Mouse (Mus musculus): Measurements from ENCODE around the gene Pecam1. TPM values are rescaled to one million over a fixed set of nuclear protein-coding genes. Genes with fewer than 3 reads are reported as not detected.

Pecam1 gene
- 52.0 and 61.8 TPM in 2 replicates for polyA plus RNA-seq (2014; fragmentation: Nextera tagmentation; extraction: Ambion mirVana)

DNA sequence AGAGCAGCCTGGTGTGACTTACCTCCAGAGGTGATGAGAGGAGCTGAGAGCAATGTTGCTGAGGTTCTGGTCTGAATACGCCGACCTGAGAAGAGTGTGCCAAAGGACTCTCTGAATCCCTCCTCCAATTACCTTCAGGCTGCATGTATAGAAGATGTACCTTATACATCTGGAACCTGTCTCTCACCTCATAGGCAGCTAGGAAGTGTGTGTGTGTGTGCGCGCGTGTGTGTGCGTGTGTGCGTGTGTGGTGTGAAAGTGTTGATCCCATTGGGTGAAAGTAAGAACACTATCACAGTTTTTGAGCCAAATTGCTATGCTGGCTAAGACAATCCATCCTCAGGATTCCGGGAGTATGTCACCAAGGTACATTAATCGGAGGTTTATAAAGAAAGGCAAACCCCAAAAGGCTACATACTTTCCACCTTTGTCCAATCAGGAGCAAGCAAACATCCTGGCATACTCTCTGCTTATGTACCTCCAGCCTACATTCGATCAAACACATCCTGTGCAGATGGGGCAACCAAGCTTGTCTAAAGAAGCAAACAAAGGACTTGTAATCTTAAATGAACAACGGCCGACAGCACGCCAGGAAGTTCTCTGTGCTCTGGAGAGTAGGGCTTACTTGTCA is at the start of gene Pecam1:
Pecam1 (minus strand) TSS at position 508 of the 631 bp plus-strand sequence.
- Histone ChIP-seq H3K27me3 (ENCODE audit: control insufficient read depth, insufficient read depth, low read length) (no peaks in the 10 kb centered on the region), H3K4me1 (ENCODE audit: control insufficient read depth, insufficient read depth, low read length) (peaks cover 4% of the 10 kb centered on the region; the same call in 1 of the 2 replicates), H3K4me2 (no peak within 1 kb of the TSS), H3K36me3 (ENCODE audit: control insufficient read depth, insufficient read depth, low read length) (no peaks in the 10 kb centered on the region), H3K9me3 (replicated peaks; ENCODE audit: control insufficient read depth, low read length) (0 out of 2 replicates have a peak, but pooled peaks cover 2% of the 10 kb centered on the region), H3K4me3 (ENCODE audit: low read depth, low read length) (no peak within 1 kb of the TSS), H3K9ac (ENCODE audit: low read depth, low read length) (no peak within 1 kb of the TSS), H3K27ac (ENCODE audit: low read depth, low read length) (no peak within 1 kb of the TSS)
- no peak for ATAC-seq (replicated peaks; ENCODE audit: insufficient number of reproducible peaks, low FRiP score, low TSS enrichment)
- WGBS (ENCODE audit: insufficient replicate concordance): 80% methylated on average over 13 of the region's 13 CpGs

DNA sequence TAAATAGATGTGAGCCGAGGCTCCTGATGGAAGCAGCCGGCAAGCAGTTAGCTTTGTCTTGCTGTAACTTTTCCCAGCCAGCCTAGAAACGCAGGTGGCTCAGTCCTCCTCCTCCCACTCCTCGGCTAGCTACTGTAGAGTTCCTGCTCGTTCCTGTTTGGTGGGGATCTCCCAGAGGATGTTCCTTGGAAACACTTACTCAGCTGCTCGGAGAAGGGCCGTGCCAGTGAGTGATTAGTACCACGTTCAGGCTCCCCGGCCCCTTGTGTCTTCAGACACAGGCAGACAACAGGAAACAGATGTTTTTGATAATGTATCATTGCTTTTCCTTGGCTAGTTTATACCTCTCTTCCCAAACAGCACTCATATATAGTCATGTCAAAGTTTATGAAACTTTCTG is 45.3 kb upstream of the Pecam1 start:
- H3K36me3 ChIP-seq (ENCODE audit: control insufficient read depth, insufficient read depth, low read length): peaks cover 20% of the 10 kb centered on the region
- ATAC-seq (replicated peaks; ENCODE audit: insufficient number of reproducible peaks, low FRiP score, low TSS enrichment): no peak
- no peaks in the 10 kb centered on the region for H3K9me3 ChIP-seq (replicated peaks; ENCODE audit: control insufficient read depth, low read length)
- no peaks in the 10 kb centered on the region for H3K27me3 ChIP-seq (ENCODE audit: control insufficient read depth, insufficient read depth, low read length)
- H3K9ac ChIP-seq (ENCODE audit: low read depth, low read length): no peak overlapping the region
- WGBS (ENCODE audit: insufficient replicate concordance): 44% methylated on average over 9 of the region's 9 CpGs
- H3K4me1 ChIP-seq (ENCODE audit: control insufficient read depth, insufficient read depth, low read length): 0 out of 2 replicates have a peak, but pooled peaks cover 3% of the 10 kb centered on the region
- no peak overlapping the region for H3K27ac ChIP-seq (ENCODE audit: low read depth, low read length)
- H3K4me2 ChIP-seq: no peak overlapping the region
- H3K4me3 ChIP-seq (ENCODE audit: low read depth, low read length): no peak overlapping the region

DNA sequence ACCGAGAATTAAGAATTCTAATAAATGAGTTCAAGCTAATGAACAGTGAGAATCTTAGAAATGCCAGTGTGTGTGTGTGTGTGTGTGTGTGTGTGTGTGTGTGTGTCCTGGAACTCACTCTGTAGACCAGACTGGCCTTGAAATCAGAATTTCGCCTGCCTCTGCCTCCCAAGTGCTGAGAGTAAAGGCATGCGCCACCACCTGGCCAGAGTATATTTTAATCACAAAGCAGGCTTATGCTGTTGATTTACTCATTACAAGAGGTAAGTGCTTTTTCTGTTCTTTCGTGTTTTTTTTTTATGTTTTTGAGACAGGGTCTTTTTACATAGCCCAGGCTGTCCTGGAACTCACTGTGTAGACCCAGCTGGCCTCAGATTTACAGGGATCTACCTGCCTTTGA is 43.4 kb upstream of the Pecam1 start:
- Histone ChIP-seq H3K4me3 (ENCODE audit: low read depth, low read length) (no peak overlapping the region), H3K36me3 (ENCODE audit: control insufficient read depth, insufficient read depth, low read length) (peaks cover 10% of the 10 kb centered on the region), H3K9me3 (replicated peaks; ENCODE audit: control insufficient read depth, low read length) (no peaks in the 10 kb centered on the region), H3K27ac (ENCODE audit: low read depth, low read length) (no peak overlapping the region), H3K4me2 (no peak overlapping the region), H3K9ac (ENCODE audit: low read depth, low read length) (no peak overlapping the region), H3K4me1 (ENCODE audit: control insufficient read depth, insufficient read depth, low read length) (peaks cover 8% of the 10 kb centered on the region; the same call in 1 of the 2 replicates), H3K27me3 (ENCODE audit: control insufficient read depth, insufficient read depth, low read length) (no peaks in the 10 kb centered on the region)
- ATAC-seq (replicated peaks; ENCODE audit: insufficient number of reproducible peaks, low FRiP score, low TSS enrichment): no peak
- 80% methylated on average over 4 of the region's 4 CpGs for WGBS (ENCODE audit: insufficient replicate concordance)

DNA sequence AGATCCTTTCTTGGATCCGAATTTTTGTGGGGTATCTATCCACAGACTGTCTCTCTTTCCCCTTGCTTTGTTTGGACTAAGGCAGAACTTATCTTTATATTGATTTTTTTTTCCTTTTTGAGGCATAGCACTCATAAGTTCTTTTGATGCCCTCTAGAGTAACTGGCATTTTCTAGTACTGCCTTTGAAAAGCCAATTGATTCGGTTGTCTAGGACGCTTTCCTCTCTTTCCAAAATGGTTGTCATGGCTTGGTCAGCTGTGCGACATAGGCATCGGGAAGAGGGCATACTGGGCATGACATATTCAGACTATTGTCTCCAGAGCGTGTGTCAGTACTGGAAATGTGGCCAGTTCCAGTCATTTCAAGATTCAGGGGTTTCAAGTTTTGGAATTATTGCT is 39.2 kb upstream of the Pecam1 start:
- H3K4me2 ChIP-seq: peak overlapping the region; percentile 80
- peak overlapping the region; percentile 98 for H3K9ac ChIP-seq (ENCODE audit: low read depth, low read length)
- no peak for ATAC-seq (replicated peaks; ENCODE audit: insufficient number of reproducible peaks, low FRiP score, low TSS enrichment)
- peak overlapping the region; percentile 93 for H3K4me3 ChIP-seq (ENCODE audit: low read depth, low read length)
- peaks cover 16% of the 10 kb centered on the region for H3K36me3 ChIP-seq (ENCODE audit: control insufficient read depth, insufficient read depth, low read length)
- WGBS (ENCODE audit: insufficient replicate concordance): 1% methylated on average over 6 of the region's 6 CpGs
- no peaks in the 10 kb centered on the region for H3K9me3 ChIP-seq (replicated peaks; ENCODE audit: control insufficient read depth, low read length)
- peaks cover 8% of the 10 kb centered on the region; the same call in 1 of the 2 replicates for H3K4me1 ChIP-seq (ENCODE audit: control insufficient read depth, insufficient read depth, low read length)
- peak overlapping the region; percentile 97 for H3K27ac ChIP-seq (ENCODE audit: low read depth, low read length)
- H3K27me3 ChIP-seq (ENCODE audit: control insufficient read depth, insufficient read depth, low read length): no peaks in the 10 kb centered on the region

DNA sequence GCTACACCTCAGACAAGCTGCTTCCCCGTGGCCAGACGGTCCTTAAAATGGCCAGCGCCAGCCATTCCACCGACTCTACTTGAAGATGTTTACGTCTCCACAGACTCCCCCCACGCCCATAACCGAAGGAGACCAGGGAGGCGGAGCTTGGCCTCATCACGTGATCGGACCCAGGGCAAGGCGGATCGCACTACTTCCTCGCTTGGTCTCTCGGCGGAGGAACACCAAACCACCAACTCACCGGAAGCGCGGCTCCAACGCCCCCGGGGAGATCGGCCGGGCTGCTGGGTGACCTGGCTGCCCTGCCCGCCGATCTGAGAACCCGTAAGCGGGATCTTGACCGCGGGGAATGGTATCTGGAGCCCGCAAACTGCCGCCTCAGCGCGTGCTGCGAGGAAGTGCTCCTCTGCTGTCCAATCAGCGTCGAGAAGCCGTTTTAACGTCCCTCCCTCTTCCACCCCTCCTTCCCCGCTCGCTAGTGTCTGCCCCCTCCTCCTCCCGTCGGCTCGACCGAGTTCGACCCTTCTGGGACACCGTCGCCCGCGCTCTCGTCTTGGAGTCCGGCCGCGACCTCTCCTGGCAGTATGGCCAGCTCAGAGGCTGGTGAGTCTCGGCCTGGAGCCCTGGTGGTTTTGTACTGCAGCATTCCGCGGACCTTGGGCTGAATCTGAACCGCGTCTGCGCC is 38.5 kb upstream of the Pecam1 start, which contains the start of the genes Ddx5 and Cep95:
Ddx5 (minus strand) TSS at position 411 of the 685 bp plus-strand sequence.
Cep95 (plus strand) TSS at position 478 of the 685 bp plus-strand sequence.
- H3K9ac ChIP-seq (ENCODE audit: low read depth, low read length): peak within 1 kb of the TSS; percentile 98
- no peaks in the 10 kb centered on the region for H3K9me3 ChIP-seq (replicated peaks; ENCODE audit: control insufficient read depth, low read length)
- no peaks in the 10 kb centered on the region for H3K27me3 ChIP-seq (ENCODE audit: control insufficient read depth, insufficient read depth, low read length)
- ATAC-seq (replicated peaks; ENCODE audit: insufficient number of reproducible peaks, low FRiP score, low TSS enrichment): peak; percentile 92
- peak within 1 kb of the TSS; percentile 80 for H3K4me2 ChIP-seq
- peak within 1 kb of the TSS; percentile 97 for H3K27ac ChIP-seq (ENCODE audit: low read depth, low read length)
- peak within 1 kb of the TSS; percentile 93 for H3K4me3 ChIP-seq (ENCODE audit: low read depth, low read length)
- WGBS (ENCODE audit: insufficient replicate concordance): under 1% methylated on average over 56 of the region's 58 CpGs
- H3K4me1 ChIP-seq (ENCODE audit: control insufficient read depth, insufficient read depth, low read length): peaks cover 8% of the 10 kb centered on the region; the same call in 1 of the 2 replicates
- peaks cover 16% of the 10 kb centered on the region for H3K36me3 ChIP-seq (ENCODE audit: control insufficient read depth, insufficient read depth, low read length)

DNA sequence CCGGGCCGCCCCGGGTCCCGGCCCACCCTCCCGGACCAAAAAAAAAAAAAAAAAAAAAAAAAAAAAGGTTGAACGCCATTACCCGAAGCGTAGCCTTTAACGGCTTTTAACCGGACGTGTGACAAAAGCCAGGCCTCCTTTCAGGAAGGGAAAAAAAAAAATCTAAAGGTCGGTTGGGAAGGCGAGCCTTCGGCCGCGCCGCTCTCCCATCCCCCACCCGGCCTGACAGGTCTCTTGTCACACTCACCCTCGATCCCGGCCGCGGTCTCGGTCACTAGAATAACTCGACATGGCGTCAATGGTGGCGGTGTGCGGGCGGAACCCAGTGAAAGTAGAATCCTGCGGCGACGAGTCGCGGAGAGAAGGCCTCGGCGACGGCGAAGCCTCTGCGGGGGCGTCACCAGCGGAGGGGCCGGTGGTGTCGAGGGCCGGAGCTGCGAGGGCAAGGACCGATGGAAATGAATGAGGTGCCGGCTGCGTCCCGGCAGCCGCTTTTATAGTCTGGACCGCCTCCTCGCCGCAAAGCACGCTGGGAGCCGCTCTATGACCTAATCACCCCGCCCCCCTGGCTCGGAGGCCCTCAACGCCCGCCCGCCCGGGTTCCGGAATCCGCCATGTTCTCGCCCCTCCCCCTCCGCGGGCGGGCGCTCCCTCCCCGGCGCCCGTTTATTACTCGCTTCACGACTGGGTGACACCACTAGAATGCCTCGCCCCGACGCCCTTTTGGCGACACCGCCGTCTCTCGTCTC is 37.8 kb upstream of the Pecam1 start:
- ATAC-seq (replicated peaks; ENCODE audit: insufficient number of reproducible peaks, low FRiP score, low TSS enrichment): peak; percentile 80
- H3K27ac ChIP-seq (ENCODE audit: low read depth, low read length): peak overlapping the region; percentile 97
- H3K9me3 ChIP-seq (replicated peaks; ENCODE audit: control insufficient read depth, low read length): no peaks in the 10 kb centered on the region
- peak overlapping the region; percentile 98 for H3K9ac ChIP-seq (ENCODE audit: low read depth, low read length)
- peaks cover 20% of the 10 kb centered on the region for H3K36me3 ChIP-seq (ENCODE audit: control insufficient read depth, insufficient read depth, low read length)
- H3K27me3 ChIP-seq (ENCODE audit: control insufficient read depth, insufficient read depth, low read length): no peaks in the 10 kb centered on the region
- under 1% methylated on average over 73 of the region's 79 CpGs for WGBS (ENCODE audit: insufficient replicate concordance)
- peaks cover 8% of the 10 kb centered on the region; the same call in 1 of the 2 replicates for H3K4me1 ChIP-seq (ENCODE audit: control insufficient read depth, insufficient read depth, low read length)
- peak overlapping the region; percentile 93 for H3K4me3 ChIP-seq (ENCODE audit: low read depth, low read length)
- peak overlapping the region; percentile 80 for H3K4me2 ChIP-seq

DNA sequence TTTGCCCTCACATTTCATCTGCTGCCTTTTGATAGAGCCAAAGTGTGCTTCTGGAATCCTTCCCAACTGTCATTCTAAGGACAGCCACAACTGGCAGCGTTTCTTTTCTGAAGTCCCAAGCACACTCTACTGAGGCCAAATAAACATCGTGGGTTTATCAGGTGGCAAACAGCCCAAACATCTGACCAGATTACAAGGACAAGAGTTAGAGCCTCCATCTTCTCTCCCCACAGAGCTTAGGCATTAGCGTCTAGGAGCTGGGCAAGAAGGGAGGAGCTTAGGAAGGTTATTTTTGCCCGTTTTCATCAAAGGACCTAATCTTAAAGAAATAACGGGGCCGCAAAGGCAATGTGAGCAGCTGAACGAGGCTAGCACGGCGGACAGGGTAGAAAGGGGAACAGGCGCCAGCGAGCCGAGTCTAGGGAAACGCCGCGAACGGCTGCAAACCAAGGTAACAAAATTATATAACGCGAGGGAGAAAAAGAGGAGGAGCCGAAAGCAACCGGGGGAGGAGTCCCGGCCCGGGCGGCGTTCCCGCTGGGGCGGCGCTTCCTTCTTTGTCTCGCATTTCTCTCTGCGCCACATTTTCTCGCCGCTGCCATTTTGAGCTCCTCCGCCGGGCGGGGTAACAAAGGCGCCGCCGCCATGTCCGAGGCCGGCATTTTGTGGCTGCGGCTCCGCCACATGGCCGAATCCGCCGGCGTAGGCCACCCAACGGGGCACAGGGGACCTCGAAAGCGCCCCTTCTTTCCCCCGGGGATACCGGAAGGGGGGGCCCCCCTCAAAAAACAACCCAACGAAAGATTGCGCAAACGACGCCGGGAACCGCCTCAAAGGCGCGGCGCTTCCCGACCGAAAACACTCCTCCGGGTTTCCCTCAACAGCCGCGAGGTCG is 37.0 kb upstream of the Pecam1 start:
- H3K4me2 ChIP-seq: peak overlapping the region; percentile 70
- H3K36me3 ChIP-seq (ENCODE audit: control insufficient read depth, insufficient read depth, low read length): peaks cover 27% of the 10 kb centered on the region
- H3K9me3 ChIP-seq (replicated peaks; ENCODE audit: control insufficient read depth, low read length): no peaks in the 10 kb centered on the region
- under 1% methylated on average over 63 of the region's 65 CpGs for WGBS (ENCODE audit: insufficient replicate concordance)
- peaks cover 8% of the 10 kb centered on the region; the same call in 1 of the 2 replicates for H3K4me1 ChIP-seq (ENCODE audit: control insufficient read depth, insufficient read depth, low read length)
- peak overlapping the region; percentile 93 for H3K4me3 ChIP-seq (ENCODE audit: low read depth, low read length)
- peak overlapping the region; percentile 98 for H3K9ac ChIP-seq (ENCODE audit: low read depth, low read length)
- H3K27me3 ChIP-seq (ENCODE audit: control insufficient read depth, insufficient read depth, low read length): no peaks in the 10 kb centered on the region
- 0 out of 2 replicates have a peak, but pooled peaks have one; percentile 17 for ATAC-seq (replicated peaks; ENCODE audit: insufficient number of reproducible peaks, low FRiP score, low TSS enrichment)
- H3K27ac ChIP-seq (ENCODE audit: low read depth, low read length): peak overlapping the region; percentile 97
